Mouse (Mus musculus) monocyte, adult 5-6 weeks (primary cell): ENCODE data around the gene Arid1a. TPM values are rescaled to one million over a fixed set of nuclear protein-coding genes. Genes with fewer than 3 reads are reported as not detected.

ENCODE experiments used
- ATAC-seq: fragments of 153-309, 156-312 bp; replicated peaks from 2 replicates; pipeline ENCODE4 v1.8.0; 2017; ENCODE audit warnings: mild to moderate bottlenecking; ENCODE audit not compliant: low TSS enrichment, insufficient number of reproducible peaks, severe bottlenecking, poor library complexity, low FRiP score
- total RNA-seq: library from RNA; stranded (forward); fragments of 200-1000, 200-491, 200-594 nt; gene quantifications from 3 replicates; pipeline ENCODE4 v1.2.3, GENCODE M21; 2017

Arid1a gene
- total RNA-seq, 1 experiment from 2014 or later, result 30.6 TPM

DNA sequence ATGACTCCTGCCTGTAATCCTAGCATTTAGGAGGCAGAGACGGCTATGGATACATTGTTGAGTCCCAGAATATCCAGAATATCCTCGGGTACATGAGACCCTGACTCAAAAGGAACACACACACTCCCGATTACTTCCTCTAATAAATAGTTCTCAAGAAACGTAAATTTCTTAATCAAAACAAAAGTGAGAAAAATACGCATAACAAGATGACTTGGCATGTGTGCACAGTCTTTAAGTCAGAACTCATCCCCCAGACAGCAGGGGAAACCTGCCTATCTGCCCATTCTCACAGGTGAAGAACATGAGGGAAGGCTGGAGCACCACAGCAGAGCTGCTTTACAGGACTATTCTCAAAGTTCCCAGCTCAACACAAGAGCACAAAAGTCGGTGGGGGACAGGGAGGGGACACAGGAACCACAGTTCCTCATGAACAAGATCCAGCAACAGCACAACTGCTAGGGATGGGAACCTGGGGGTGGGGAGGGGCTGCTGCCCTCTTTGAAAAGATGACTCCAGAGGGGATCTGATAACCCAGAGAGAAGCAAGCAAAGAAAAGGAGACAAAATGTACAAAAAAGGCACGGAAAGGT, 6.3 kb downstream of the Arid1a start:
- ATAC-seq, result no peak

DNA sequence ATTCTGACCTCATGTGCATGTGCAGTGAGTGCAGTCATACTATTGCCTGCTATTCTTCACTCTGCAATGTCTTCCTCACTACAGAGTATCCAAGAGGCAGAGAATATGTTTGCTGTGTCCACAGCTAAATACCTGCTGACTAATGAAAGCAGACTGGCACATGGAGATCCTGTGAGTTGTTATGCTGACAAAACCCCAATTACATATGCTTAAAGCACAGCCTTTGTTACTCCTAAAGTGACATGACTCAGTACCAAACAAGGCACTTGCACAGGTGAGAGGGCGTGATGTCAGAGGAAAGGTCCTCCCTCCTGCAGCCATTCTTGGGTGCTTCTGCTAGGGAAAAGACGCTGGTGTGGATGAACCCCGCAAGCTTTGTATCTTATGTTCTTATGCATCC, 21.3 kb downstream of the Arid1a start:
- no peak for ATAC-seq

DNA sequence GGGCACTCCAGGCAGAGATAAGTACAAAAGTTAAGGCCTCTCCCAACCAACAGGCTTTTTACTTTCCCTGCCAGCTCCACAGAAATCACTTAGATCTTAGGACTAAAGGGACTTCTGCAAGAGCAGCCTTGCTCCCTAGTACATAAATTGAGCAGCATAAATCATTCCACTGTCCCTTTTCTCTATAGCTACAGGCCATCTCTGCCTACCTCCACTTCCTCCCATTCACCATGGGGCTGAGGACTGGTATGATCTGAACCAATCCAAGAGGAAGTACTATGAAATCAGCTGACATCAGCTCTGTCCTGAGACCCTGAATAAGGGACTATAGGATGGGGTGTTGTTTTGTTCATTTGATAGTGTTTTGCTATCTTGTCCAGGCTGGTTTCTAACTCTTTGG, 26.4 kb downstream of the Arid1a start:
- peak; percentile 70 for ATAC-seq

DNA sequence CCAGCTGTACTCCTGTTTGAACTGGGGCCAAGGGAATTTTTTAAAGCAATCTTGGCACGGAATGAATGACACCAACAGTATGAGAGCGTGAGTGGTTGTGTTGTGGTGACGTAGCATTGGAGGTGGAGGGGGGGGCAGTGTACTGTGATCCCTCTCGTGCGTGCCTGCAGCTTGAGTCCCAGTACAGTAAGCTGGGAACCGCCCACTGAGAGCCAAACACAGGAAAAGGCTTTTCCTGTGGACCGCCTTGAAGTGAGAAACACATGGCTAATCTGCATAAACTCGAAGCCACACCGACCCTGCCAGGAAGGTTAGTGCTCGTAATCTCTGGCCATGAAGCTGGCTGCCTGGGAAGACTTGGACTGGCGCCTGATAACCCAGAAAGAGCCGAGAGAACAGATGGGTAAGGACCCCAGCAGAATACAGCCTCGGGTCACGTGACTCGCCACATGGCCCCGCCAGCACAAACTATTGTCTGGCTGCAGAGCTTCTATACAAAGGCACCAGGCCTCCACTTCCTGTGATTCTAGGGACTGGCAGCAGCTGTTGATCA, 27.0 kb downstream of the Arid1a start:
- ATAC-seq, result peak; percentile 30; the same call in 1 of the 2 replicates

DNA sequence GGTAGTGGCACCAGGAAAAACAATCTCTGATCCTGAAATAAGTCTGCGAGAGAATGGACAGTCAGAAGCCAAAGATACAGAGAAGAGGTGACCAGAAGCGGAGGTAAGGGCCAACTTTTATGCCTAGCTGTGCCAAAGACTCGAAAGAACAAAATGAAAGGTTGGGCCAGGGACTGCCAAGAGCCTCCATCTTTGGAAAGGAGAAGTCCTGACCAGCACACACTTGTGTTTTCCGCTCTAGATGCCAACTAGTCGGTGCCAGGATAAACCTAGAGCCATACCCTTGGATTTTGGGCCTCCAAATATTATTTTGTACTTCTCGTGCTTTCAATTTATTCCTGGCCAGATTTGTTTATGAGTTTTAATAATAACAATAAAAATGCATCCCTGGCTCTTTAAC, 27.6 kb downstream of the Arid1a start:
- no peak for ATAC-seq

DNA sequence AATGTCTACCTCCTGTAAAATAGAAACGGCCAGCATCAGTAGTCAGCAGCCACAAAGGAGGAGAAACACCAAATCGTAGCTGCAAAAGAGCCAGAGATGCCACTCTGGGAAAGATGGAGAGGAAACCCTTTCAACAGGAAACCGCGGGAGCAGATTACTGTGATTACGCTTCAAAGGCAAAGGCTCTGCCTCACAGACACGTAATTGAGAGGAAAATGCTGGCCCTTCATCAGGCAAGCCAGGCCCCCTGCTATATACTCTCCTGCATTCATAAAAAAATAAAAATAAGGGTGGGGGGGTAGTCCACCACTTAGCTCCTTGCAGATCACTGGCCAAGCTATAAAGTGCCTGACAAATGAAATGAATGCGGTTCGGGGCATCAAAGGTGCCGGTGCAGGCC, 28.3 kb downstream of the Arid1a start:
- no peak for ATAC-seq

DNA sequence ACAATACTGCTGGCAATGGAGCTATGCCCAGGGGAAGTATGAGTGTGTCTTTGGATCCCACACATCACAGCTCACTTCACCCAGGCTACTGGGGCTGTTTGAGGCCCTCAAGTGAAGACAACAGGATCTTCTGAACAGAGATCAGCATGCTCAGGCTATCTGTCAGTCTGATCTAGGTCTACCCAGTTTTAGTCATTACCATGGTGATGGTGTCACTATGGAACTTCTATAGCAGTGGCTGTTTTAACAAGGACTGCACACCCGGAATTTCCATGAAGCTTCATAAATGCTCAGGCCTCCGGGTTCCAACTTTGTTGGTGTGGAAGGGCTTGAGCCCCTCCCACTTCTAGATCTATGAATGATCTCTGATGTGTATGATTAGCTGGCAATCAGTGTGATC, 30.9 kb downstream of the Arid1a start:
- no peak for ATAC-seq

DNA sequence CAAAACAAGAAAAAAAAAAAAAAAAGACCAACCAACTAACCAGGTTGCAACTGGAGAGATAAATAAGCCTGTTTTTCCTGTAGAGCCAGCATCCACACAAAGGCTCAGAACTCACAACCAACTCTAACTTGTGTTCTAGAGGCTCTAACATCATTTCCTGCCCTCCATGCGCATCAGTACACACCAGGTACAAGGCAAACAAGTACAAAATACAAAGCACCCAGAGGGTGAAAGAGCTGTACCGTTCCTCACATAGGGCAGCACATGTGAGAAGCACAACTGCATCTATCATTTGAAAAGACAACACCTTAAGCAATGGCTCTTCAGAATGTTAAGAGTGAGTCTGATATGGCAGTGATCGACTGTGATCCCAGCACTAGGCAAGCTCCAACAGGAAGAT, 36.8 kb downstream of the Arid1a start:
- ATAC-seq, result no peak

DNA sequence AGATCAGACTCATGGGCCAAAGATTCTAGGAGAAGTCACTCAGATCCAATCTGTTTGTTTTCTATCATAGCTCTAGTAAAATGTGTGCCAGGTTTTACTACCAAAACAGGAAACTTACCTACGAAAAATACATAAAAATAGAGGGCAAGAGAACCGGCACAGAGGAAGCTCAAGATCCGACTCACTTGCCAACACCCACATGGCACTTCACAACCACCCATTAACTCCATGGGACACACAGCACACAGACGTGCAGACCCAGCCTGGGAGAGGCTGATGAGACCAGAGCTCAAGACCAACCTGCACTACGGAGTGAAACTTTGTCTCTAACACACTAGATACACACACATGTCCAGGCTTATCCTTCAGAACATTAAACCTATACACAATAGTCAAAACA, 43.8 kb downstream of the Arid1a start:
- no peak for ATAC-seq

DNA sequence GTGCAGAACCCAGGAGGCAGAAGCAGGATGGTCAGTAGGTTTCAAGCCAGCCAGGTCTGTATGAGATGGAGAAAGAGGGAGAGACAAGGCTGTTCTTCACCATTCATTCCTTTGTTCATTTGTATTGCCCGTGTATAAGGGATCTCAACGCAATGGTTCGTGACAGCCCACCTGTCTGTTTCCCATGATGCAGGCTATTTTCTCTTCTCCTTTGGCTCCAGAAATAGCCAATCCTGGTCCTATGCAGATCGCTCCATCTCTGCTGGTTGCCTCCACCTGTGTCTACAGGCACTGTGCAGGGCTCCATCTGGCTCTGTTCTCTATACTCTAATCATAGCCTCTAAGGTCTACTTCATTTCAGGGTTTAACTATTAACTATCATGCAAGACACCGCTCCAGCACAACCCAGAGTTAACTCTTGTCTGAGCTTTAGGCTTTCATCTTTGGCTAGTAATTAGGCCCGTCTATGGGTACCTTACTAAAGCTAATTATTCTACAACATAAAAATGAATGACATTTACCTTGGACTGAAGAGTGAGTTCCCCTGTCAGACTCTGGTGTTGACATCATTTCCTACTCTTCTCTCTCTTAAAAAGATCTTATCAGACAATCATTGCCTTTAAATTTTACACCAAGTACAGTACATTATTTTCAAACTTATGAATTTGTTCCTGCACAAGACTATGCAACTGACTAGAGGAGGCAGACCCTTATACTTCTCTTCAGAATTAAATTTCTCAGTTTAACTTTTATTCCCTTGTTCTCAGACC, 45.1 kb downstream of the Arid1a start:
- ATAC-seq, result no peak

DNA sequence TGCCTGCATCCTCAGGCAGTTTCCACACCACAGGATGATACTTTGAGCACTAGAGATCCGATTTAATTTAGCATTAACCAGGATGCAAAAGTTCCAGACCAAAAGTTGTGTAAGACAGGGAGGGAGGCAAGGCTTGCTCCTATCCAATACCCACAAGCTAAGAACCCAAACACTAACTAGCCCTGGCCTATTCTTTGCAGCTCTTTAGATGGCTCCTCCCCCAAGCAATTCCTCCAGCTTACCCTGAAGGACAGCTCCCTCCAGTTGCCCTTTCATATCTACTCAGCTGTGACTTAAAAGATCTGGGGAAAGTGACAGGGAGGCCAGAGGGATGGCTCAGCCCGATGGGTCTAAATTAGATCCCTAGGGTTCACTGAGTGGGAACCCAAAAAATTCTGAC, 47.2 kb downstream of the Arid1a start:
- ATAC-seq, result no peak

DNA sequence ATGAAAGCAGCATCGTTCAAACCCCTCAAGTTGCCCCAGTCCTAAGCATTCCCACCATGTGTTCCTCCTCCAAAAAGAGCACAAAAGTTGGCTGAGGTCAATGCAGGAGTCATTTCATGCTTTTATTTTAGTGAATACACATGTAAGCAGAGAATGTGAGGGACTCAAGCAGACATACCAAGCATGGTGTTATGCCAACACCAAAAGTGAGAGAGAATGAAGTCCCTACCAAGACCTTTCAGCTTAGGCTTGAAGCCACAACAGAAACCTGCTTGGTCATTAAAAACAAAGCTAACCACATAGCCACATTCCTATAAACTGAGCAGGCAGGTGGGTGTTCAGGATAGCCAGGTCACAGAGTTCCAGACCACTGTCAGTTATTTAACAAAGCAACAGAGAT, 49.1 kb downstream of the Arid1a start:
- ATAC-seq, result no peak

DNA sequence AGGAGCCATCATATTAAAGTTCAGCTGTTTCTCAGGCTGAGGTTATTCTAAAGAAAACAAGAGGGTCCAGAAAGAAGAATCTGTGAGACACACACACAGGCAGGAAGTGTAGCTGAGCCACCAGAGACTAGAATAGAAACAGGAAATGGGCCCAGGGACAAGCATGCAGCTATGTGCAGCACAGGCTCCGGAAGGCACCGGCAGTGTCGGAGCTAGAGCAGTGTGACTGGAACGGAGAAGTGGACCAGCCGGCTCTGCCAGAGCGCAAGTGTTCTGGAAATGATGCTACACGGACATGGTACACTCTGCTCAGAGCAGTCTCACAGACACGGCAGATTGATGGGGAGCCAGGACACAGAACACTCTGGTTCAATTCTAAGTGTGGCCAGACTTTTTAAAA, 49.6 kb downstream of the Arid1a start:
- peak; percentile 98 for ATAC-seq

DNA sequence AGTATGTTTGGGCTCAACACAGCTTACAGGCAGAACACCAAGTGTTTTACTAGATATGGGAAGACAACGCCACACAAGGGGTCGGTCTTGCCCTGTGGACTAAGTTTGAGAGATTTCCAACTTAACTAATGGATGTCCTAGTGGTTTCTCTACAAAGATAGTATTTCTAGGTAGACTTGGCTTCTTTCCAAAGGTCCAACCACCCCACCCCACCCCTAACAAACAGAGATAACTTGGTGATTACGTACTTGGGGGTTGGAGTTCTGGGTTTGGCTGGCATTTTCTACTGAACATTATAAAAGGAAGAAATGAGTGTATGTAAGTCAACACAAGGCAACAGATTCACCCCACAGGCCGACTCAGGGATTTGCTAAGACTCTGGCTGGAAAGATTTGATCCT, 51.5 kb downstream of the Arid1a start:
- ATAC-seq, result no peak

DNA sequence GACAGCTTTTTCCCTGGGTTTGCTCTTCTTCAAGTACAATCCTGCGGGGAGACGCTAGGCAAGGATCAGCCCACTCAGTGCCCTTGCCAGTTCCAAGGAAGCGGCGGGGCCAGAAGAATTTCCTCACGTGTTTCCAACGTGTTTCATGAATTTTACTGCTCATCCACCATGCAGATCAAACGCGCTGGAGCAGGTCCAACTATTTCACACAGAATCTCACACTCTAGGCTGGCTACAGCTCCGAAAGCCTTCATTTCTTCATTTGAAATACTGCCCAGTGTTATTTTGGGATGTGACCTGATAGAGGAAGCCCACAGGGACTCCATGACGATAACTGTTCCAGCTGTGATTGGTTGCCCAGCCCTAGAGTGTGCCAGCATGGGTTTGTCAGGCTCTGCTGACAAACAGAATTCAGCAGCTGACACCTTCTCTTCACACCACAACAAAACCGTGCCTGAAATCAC, 55.6 kb downstream of the Arid1a start:
- ATAC-seq, result no peak

DNA sequence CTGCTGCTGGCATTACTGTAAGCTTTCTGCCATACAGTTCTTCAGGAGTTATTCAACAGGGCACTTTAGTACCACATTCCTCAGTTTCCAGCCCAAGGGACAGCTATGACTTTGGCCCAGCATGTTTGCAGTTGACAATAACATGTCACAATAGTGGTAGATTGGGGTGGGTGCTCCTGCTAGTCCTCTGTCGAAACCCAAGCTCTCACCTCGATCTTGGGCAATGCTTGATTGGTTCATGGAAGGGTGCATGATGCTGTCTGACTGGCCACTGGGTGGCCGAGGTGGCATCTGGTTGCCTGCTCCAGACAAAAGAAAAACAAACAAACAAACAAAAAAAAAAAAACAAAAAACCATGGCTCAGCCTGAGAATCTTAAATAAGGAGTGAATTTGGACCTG, 61.2 kb downstream of the Arid1a start:
- ATAC-seq, result no peak

DNA sequence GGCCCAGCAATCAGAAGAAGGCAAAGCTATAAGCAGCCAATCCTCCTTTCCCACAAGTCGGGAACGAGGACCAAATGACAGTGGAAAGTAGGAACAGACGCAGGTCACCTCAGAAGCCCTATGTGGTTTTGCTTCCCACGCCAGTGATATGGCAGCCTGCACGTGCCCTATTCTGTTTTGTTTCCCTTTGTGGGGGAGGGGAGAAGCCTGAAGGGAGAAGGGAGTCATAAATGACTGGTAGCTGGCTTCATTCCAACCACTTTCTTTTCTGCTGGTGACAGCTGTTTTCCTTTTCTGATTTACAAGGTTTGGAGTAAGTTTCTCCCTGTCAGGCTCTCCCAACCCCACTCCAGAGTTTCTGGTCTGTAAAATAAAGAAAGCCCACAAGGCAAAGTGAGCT, 66.3 kb downstream of the Arid1a start:
- no peak for ATAC-seq

DNA sequence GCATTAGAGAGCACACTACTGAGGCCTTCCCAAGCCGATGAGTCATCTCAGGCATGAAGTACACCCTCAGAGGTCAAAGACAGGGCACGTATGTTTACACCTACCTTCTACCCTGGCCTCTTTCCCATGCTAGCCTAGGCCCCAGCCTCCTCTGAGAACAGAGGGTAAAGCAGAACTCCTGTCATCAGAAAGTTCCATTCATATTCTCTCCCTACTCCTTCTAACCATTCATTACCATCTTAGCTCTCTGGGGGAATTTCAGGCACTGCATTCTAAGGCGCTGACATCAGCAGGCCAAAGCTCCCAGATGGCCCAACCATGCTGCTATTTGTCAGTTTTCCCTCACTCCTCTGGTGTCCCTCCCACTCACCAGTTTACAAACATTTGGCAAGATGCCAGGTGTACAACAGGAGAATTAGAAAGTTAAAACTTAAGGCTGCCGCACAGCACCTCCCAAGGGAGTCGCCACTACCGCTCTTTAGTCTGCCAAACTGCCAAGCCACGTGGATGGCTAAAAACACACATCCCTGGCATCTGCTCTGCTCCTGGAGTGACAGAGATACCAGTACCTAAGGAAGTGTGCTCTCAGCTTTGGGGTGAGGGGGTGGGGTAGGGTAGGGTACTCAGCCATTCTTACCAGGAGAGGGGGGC, 68.0 kb downstream of the Arid1a start:
- ATAC-seq, result peak; percentile 33; the same call in 1 of the 2 replicates

DNA sequence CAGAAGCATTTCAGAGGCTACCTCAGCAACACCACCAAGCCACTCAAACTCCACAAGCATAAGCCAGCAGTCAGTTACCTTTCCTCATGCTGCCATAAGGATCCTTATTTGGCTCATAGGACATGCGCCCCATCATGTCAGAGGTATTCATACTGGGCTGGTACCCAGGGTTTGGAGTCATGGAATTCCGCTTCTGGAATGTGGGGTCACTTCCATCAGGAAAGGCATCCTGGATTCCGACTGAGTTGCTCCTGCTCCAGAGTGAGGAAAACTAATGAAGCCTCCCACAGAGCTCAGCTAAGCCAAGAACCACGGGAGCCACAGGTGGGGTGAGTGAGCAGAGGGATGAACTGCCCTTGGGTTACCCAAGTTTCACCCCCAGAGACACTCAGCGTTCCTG, 69.4 kb downstream of the Arid1a start:
- ATAC-seq, result no peak

DNA sequence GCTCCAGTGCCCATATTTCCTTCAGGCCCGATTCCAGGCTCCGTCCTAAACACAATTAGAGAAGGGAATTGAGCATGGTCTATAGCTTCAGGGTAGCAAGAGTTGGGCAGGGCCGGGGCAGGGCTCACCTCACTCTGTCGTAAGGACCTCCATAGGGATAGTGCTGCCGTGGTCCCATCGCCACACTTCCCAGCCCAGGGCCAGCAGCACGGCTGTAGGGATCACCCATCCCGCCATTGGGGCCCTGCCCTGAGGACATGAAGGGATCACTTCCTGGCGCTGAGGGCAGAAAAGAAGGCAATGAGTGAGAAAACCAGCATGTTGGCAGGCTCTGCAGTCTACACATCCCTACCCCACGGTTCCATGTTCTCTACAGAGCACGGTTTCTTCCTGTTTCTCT, 70.1 kb downstream of the Arid1a start:
- ATAC-seq, result no peak
